Mouse (Mus musculus) embryo, embryonic 11.5 days (tissue): ENCODE data around the gene Helb.

ENCODE experiments used
- DNase-seq: peaks from one replicate; pipeline ENCODE4 v3.0.0-alpha.2; 2012; ENCODE audit warnings: low read depth, low spot score

Helb gene

DNA sequence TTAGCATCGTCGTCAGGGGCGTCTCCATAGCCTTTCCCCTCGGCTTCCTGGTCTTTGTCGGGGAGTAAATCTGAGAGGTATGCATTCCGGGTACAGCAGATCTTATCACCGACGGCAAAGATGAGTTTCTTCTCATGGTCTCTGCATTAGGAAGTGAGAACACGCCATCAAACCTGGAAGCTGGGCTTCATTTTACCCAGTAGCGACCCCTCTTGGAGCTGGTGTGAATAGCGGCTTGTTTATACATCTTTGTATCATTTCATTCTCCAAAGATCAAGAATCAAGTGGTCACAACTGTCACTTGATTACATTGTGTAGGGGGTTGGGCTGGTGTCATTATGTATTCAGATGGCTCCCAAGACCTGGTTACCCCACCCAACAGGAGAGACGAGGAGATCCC, 20.2 kb downstream of the Helb start:
- DNase-seq: no peak

DNA sequence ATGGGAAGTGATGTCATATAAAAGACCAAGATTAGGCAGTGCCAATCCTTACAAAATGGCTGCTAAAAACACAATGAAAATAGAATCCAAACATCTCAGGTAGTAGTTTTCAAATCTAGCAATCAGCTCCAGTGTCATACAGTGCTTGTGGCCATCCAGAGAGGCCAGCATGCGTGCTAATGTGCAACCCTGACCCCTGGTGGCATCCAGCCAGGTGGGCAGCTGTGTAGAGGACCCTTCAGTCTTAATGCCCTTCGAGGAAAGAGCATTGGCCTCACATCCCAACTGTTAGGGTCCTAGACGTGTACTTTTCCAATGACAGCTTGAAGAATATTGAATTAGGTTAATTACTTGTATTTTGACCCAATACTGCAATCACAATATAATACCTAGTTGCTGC, 34.9 kb downstream of the Helb start:
- DNase-seq: no peak

DNA sequence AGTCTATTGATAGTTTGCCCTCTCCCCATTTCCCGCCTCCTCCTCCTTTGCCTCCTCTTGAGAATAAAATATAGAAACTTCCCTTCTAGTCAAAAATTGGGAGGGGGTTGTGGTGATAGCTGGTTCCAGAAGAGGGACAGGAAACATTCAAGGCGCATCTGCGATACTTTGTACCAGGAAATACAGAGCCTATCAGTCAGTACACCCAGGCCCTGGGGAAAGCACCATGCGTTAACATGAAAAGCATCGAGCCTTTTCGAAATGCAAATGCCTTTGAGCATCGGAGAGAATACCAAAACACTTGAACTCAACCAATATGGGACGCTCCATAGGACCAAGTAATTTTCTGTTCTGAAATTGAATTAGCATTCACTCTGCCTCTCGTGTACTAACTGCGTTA, 46.5 kb downstream of the Helb start:
- DNase-seq: no peak

DNA sequence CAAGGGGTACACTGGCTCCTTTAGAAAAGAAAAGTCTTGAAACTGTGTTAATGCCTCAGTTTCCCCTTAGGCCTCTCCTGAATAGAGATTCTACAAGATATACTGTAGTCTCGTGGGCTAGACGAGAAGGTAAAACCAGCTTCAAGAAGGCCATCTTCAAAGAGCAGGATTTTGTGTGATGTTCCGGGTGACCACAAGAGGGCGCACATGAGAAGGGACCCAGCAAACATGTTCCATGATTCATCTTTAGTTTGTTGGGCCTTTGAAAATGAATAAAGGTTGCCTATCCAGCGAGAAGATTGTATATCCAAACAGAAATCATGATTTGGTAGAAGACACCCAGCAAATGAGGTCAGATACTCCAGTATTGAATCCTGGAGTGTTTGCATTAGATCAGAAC, 48.4 kb downstream of the Helb start:
- peak; percentile 35 for DNase-seq

DNA sequence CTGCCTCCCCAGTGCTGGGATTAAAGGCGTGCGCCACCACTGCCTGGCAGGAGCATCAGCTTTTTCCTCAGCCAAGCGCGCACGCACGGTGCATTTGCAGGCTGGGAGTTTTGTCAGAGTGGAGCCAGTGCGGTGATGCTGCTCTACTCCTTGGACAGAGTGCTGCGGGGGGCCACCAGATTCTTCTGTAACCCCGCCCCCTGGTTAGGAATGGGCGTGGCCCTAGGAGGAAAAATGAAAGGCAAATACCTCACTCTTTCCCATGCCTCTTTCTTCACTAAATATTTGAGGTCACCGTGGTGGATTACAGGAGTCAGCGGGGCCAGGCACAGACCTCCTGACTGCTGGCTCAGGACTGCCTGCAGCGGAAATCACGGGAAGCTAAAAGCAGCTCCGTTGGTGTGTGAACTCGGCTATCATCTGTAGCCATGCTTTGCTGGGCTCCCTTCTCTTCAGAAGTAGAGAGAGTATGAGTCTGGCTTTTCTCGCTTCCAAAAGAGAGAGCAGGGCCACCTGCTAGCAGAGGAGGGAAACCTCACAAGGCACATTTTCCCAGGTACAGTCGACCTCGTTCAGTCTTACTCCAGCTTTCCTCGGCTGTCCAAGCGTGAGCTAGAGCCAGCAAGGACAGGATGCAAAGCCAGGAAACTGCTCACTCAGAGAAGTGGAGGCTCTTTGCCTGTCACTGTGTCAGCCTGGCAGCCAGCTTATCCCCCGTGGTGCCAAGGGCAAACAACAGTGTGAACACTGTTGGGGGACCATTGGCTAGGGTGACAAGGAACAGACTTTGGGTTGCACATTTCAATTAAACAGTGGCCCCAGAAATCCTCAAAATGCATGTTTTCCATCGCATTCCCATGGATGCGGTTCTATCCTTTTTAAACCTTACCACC, 51.3 kb downstream of the Helb start:
- DNase-seq: no peak

DNA sequence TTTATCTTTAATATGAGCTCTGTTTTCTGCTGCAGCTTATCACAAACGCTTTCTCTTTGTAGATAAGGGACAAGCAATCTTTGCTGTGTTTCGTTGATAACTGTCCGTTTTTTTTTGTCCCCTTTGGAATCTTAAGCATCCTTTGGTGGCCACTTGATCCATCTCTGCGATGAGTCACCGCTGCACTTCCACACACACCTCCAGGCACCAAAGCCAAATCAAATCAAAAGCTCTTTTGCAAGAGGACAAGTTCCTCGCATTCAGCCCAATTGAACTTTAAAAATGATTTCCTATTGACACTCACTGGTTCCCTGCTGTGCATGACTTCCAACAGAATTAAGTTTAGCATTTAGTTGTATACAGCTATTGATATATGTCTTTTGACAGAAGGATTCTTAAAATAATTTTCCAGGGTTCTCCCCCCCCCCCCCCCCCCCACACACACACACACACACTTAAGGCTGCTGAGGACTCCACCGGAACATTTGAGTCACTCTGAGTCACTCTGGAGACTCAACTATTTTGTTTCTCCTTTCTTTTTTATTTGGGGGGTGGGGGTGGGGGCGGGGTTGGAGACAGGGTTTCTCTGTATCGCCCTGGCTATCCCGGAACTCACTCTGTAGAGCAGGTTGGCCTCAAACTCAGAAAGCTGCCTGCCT, 52.1 kb downstream of the Helb start:
- no peak for DNase-seq

DNA sequence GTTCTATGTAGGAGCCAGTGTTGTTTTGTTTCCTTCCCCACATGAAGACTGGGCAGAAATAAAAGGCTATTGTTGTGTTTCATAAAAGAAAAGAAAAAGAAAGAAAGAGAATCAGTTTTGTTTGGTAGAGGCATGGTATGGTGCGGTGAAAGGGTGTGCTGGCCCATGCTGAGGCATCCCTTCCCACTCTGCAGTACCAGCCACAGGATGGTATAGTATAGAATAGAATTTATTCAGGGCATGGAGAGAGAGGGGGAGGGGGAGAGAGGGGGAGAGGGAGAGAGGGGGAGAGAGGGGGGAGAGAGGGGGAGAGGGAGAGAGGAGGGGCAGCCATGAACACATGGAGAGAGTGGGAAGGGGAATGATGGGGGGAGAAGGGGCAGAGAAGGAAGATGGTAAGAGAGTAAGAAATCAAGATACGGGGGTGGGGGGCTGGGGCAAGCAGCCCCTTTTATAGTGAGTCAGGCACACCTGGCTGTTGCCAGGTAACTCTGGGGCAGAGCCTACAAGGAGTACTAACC, 68.0 kb downstream of the Helb start:
- DNase-seq: no peak

DNA sequence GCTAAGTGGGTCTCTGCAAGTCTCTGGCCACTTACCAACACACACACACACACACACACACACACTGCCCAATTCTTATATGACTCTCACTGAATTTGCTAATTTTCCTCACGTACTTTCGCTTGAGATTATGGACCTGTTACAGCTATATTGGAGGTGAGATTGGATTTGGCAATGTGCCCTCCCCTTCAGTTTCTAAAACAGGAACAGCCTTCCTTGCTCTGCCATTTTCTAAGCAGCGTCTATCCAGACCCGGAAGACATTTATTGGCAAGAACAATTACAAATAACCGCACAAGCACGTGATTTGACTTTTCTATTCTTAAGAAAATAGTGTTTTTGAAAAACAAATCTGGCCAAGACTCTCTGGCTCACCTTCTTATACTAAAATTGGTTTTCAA, 68.5 kb downstream of the Helb start:
- no peak for DNase-seq

DNA sequence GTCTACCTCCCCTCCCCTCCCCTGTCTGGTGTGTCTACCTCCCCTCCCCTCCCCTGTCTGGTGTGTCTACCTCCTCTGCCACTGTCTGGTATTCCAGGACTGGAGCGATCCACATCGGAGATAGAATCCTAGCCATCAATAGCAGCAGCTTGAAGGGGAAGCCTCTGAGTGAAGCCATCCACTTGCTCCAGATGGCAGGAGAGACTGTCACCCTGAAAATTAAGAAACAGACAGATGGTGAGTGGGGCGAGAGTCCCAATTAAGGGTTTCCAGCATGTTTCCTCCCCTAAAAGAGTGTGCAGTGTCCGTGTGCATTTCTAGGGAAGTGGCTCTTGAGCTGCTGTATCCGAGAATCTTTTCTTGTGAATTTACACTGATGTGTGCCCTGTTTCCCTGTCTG, 74.6 kb downstream of the Helb start:
- no peak for DNase-seq

DNA sequence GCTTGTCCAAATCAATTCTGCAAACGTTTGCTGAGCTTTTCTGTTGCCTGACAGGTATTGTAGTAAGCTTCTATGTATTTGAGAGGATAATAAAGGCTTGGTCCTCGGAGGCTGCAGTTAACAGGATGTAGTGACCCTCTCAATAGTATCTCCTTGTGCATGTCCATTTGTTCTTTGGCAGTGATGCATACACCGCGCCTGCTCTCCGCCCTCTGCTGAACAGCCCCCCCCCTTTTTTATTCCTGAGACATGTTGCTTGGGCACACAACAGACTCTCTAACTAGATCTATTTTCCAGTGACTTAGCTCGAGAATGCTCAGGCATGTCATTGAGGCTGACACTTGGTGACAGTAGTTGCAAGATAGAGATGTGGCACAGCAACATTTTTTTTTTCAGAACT, 77.0 kb downstream of the Helb start:
- DNase-seq: no peak

DNA sequence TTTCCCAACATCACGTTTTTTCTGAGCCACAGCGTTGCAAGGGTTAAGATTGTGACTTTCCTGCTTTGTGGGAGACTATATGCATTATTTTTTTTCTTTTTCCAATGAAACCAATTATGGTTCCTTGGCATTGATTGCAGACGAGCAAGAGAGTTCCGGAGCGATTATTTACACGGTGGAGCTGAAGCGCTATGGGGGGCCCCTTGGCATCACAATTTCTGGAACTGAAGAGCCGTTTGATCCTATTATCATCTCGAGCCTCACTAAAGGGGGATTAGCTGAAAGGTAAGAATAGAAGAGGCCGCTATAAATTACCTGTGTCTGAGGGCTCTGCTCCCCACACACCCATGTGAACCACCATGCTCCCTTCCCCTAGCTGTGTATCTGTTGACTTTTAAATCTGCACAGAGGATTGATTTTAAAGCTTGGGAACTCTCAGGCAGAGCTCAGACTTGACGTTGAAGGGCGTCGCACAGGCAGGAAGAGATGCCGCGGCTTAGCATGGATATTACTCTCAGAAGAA, 77.5 kb downstream of the Helb start:
- DNase-seq: no peak

DNA sequence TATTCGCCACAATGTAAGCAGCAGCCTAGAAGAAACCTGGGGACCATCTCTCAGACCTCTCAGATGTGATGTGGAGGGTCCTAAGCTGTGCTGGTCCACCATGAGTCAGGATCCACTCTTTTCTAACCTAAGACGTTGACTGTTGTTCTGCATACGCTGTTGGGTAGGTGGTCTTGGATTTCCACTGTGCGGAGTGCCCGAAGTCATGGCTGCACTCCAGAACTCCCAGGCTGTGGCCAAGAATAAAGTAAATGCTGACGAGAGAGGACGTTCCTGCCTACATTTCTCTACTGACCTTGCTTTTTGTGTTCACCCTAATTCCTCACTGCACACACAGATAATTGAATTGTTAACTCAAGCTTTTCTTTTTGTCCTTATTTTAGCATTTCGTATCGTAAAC, 78.9 kb downstream of the Helb start:
- no peak for DNase-seq
